Mouse (Mus musculus) stomach, postnatal 0 days (tissue): ENCODE results near the gene Nudt2.

Experiments used
- CTCF ChIP-seq: IDR thresholded peaks from 2 replicates; pipeline ENCODE4 v1.5.1; 2016; ENCODE audit warnings: antibody characterized with exemption, low read depth, mild to moderate bottlenecking, moderate library complexity
- EP300 ChIP-seq: optimal IDR thresholded peaks from 2 replicates; pipeline ENCODE3; 2016; ENCODE audit warnings: antibody characterized with exemption

DNA sequence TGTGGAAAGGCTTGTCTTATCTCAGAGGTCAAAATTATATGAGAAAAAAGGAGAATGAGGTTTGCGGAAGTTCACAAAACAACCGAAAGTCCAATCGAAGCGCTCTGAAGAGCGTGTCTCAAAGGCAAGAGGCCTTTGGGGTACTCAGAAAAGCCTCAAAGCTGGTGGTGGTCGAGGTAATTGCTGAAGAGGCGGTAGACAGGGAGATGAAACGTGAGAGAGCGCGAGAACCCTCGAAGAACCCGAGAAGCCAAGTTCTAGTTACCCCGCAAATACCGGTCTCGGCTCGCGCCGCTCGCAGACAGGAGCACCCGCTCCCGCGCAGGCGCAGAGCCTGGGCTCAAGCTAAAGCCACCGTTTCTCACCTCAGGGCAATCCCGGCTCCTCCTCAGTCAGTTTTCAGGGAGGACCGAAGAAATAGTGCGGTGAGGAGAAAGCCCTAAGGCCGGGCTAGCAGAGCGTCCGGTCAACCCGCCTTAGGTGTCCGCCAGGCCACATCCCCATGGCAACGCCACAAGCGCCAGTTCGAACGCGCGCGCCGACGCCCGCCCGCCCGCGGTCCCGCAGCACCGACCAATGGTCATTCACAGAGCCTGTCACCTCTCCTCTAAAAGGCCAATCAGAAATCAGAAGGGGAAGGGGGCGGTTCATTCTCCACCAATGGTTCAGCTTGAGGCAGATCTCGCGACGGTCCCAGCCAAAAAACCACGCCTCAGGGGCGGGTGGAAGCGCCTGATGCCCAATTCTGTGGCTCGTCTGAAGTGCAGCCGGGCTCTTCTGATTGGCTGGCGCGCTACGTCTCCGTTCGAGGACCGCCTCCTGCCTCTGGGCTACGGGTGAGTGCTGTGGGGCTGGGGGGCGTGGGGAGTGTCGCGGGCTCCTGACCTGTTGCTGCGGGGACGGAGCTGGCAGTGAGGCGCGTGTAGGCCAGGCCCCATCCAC, at the start of gene Nudt2, which contains the start of gene Kif24:
- TF ChIP-seq CTCF (0 out of 2 replicates have a peak, but pooled peaks have one; percentile 13), EP300 (peak; percentile 99)
